Mouse (Mus musculus) spleen, postnatal 36 days (tissue): ENCODE data around the gene Nol4l.

Experiments used
- DNase-seq, 2 experiments: peaks; one replicate each; pipeline ENCODE4 v3.0.0; 2022; ENCODE audit warnings: low spot score in 2 of 2, mixed read lengths in 1 of 2

Gene Nol4l

DNA sequence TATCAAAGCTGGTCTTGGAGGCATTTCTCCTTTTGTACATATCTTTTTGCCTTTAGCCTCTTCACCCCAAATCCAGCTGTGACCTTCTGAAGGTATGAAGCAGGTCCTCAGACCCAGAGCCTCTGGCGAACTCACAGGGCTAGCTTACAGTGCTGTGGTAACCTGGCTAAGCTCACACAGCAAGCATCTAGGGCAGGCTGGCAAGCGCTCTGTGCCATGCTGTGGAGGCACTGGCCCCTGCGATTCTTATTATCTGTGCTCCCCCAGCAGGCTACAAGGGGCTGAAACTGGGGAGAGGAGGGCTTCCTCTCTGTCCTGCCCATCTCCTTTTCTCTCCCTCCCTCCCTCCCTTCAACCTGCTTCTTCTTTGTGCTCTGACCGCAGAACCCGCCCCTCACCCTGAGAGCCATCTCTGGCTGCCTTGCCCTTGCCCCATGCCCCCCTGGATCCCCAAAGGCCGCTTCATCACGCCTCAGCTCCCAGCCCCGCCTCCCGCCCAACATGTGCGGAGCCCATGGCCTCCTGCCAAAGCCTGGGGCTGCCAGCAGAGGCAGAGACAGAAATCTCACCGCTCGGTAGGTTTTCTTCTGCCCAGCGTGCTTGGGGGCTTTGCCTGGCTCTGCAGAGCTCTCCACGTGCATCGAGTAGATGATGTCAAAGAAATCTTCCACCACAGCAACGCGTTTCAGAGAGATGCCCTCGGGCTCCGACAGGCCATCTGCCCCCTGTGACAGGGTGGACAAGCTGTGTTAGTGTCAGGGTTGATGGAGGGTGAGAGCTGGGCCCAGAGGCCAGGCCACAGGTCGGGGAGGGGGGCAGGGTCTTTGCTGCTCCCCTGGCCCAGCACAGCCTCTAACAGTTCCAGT, 46.4 kb downstream of the Nol4l start:
- peak; percentile 63 to 64 for DNase-seq

GRCm38 (mm10) chr2:153481861-153482120, 48.0 kb downstream of the Nol4l start:
- DNase-seq = no peak

- DNase-seq = no peak
These were observed 48.5 kb downstream of the Nol4l start for GRCm38 (mm10) chr2:153481108-153481860.

- DNase-seq = no peak
These were observed 50.3 kb downstream of the Nol4l start for GRCm38 (mm10) chr2:153479486-153479885.

DNA sequence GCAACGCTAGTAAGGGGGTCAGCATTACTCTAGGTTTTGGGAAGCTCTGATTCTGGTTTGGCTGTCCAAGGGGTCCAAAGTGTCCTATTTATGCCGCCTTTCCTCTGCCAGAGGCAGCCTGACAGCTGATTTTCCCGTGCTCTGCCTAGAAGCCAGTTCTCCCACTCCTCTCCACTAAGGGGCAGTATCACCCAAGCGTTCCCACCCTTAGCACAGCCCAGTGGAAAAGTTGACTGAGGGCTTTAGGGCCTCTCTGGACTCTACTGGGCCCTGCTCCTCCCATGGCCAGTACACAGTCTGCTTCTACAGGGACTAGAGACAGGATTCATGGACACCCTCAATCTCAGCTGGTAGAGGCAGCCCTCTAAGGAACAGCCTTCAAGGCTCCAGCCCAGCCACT, 51.2 kb downstream of the Nol4l start:
- DNase-seq = peak; percentile 41 to 49

GRCm38 (mm10) chr2:153475114-153476112, 54.4 kb downstream of the Nol4l start:
- no peak for DNase-seq

DNA sequence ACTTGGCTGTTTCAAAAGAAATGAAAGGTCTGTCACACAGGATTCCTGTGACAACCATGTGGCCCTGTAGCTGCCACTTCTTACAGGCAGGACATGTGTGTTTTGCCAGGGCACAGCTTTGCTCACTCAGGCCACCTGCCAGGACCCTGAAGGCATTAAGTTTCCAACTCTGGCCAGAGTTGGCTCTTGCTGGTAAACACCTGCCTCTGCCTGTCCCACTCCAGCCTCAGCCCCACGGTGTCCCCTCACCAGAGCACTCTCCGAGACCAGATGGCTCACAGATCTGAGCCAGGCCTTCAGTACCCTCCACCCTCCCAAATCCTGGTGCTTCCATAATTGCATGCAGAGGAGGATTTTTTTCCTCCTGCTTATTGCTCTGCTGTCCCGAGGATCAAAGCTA, 58.8 kb downstream of the Nol4l start:
- no peak for DNase-seq

DNA sequence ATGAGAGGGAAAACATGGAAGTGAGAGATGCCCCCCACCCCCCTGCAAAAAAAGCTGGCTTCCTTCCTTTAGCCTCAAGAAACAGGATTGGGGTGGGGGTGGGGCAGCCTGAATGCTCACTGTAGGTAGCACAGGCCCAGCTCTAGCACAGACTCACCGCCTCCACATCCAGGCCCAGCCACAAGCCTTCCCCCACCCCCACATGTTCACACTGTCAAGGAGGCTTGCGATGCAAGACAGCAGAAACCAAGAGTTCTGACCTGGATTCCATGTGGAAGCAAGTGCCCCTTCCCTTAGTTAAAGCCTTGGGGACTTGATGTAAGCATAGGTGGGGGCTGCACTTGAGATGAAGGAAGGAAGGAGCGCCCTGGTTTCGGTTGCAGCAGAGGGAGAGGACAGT, 60.0 kb downstream of the Nol4l start:
- no peak for DNase-seq

DNA sequence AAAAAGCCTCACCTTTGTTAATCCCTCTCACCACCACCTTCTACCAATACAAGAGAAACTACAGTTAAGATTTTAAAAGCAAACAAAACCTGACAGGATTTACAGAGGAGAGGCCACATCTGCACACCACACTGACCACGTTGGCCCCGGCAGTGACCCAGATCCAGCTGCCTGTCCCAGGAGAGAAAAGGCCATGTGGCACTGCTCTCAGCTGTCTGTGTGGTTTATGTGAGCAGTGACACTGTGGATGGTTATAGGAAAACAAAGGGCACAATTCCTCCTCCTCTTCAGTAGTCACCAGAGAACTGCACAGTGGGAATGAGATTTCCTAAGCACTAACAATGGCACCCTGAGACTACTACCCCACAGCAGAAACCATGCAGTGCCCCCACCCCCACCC, 60.5 kb downstream of the Nol4l start:
- no peak for DNase-seq

- DNase-seq = no peak
These were observed 62.4 kb downstream of the Nol4l start for GRCm38 (mm10) chr2:153467372-153467771.

DNA sequence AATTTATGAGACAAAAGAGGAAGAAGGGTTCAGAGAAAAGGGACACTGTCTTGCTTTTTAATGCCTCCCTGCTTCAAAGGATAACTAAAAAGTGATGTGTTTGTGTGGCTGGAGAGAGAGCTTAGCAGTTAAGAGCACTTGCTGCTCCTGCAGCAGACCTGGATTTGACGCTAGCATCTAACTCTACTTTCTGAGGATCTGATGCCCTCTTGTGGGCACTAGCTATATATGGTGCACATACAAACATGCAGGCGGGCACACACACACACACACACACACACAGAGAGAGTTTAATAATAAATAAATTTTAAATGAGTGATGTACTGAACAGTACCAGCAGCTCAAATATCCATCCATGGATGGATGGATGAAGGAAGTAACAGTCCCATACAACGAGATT, 66.5 kb downstream of the Nol4l start:
- DNase-seq = no peak

- no peak for DNase-seq
These were observed 71.7 kb downstream of the Nol4l start for GRCm38 (mm10) chr2:153458022-153458441.

DNA sequence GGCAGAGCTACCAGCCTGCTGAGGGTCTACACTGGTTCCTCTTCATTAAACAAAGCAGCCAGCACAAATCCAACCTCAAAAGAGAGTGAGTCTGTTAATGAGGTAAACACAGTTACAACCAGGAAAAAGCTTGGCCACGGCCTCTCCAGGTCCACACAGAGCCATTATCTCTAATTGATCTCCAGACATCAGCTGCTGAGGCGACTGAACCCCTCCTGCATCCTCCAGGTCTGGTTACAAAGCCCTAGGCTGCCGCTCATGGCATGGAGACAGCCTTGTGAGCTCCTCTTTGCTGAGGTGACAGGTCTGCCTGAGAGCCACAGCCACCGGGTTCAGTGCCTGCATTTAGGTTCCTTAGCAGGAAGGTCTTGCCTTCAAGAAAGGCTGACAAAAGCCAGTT, 72.3 kb downstream of the Nol4l start:
- DNase-seq = no peak

GRCm38 (mm10) chr2:153454841-153455506, 74.8 kb downstream of the Nol4l start:
- no peak for DNase-seq

GRCm38 (mm10) chr2:153453961-153454759, 75.6 kb downstream of the Nol4l start:
- no peak for DNase-seq

- no peak for DNase-seq
These were observed 81.3 kb downstream of the Nol4l start for GRCm38 (mm10) chr2:153448519-153448918.

DNA sequence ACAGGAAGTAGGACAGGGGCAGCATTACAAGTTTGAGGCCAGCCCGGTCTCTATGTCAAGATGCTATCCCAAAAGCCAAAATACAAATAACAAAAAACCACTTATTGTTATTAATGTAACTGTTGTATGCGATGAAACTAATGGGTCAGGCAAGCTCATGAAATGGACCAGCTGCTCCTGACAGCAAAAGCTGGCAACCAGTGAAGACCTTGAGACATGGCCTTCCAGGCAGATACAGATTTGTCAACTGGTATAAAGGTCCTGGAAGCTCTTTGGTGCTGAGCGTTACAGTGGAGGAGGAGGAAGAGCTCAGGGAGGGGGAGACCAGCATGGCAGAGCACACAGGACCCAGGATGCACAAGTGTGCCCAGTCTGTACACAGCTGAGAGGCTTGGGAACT, 82.1 kb downstream of the Nol4l start:
- DNase-seq = no peak

GRCm38 (mm10) chr2:153446476-153446875, 83.3 kb downstream of the Nol4l start:
- no peak for DNase-seq

- DNase-seq = peak in 1 of 2 experiments; percentile 54
These were observed 83.8 kb downstream of the Nol4l start for GRCm38 (mm10) chr2:153446017-153446408.

DNA sequence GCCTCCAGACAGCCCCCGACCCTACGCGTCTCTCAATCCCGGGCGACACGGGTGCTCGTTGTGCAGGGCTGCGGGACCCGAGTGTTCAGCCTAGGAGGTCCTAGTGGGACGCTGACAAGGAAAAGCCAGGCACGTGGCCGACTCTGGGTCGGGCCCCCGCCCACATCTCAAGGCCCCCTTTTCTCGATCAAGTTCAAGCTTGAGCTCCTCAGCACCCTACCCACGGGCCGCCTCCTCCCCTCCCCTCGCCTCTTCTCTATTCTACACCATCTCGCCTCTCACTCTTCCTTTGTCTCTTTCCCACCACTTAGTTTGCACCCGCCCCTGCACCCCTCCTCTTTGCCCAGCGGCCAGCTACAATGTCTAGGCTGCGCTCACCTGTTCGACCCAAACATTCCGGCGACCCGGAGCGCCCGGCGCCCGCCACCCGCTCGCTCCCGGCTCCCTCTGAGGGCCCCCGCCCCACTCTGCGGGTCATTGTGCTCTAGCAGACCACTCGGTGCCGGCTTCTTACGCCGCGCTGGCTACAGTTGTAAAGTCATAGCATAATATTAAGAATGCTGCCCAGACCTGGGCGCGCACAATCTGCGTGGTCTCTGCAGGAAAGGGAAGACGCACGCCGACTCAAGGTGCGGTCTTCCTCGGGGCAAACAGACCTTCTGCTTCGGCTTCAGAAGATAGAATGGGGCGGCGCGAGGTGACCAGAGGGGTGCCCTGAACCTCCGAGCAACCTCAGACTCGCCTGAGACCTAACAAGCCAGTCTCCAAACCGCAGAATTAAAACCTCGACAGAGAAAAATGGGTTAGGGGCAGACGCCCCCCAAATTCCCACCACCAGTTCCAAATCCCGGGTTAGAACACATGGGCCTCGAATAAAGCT, 84.4 kb downstream of the Nol4l start:
- DNase-seq = no peak
